Mouse (Mus musculus) myocyte (in vitro differentiated cells): ENCODE results near the gene Ubxn10.

Experiments
- MAX ChIP-seq: IDR thresholded peaks from one replicate; pipeline ENCODE4 v1.6.1; 2011; ENCODE audit warnings: low read depth, mild to moderate bottlenecking, control low read depth
- POLR2A ChIP-seq: IDR thresholded peaks from one replicate; pipeline ENCODE4 v1.6.1; 2011; ENCODE audit warnings: low read depth, mild to moderate bottlenecking, control low read depth, moderate library complexity; ENCODE audit not compliant: insufficient read length
- POLR2AphosphoS2 ChIP-seq: IDR thresholded peaks from one replicate; pipeline ENCODE4 v1.6.1; 2011; ENCODE audit warnings: low read depth, control low read depth; ENCODE audit not compliant: insufficient read length
- SRF ChIP-seq: IDR thresholded peaks from one replicate; pipeline ENCODE4 v1.6.1; 2011; ENCODE audit warnings: low read depth; ENCODE audit not compliant: control insufficient read depth, insufficient read length
- TCF12 ChIP-seq: IDR thresholded peaks from one replicate; pipeline ENCODE4 v1.6.1; 2011; ENCODE audit warnings: mild to moderate bottlenecking, control low read depth; ENCODE audit not compliant: poor library complexity, insufficient read depth, severe bottlenecking
- USF1 ChIP-seq: IDR thresholded peaks from one replicate; pipeline ENCODE4 v1.6.1; 2011; ENCODE audit warnings: low read depth, mild to moderate bottlenecking, control low read depth, moderate library complexity

- no peak for TF ChIP-seq POLR2A
- no peak for TF ChIP-seq MAX
- no peak for TF ChIP-seq USF1
- no peak for TF ChIP-seq TCF12
- TF ChIP-seq POLR2AphosphoS2 = no peak
- TF ChIP-seq SRF = no peak
Measured at GRCm38 (mm10) chr4:138753608-138754007, 16.6 kb upstream of the Ubxn10 start.
